Mouse (Mus musculus): Measurements from ENCODE around the gene Arsg. TPM values are rescaled to one million over a fixed set of nuclear protein-coding genes. Genes with fewer than 3 reads are reported as not detected.
A peak's percentile ranks its signal among the peaks of the same experiment; 100 is the strongest.

The Arsg gene
- polyA plus RNA-seq, 1 experiment, result 3.7 TPM

- no peaks in the 10 kb centered on the region for H3K4me1 ChIP-seq (ENCODE audit: control insufficient read depth, insufficient read depth, insufficient read length, low read length)
- no peak overlapping the region for H3K4me3 ChIP-seq (ENCODE audit: insufficient read depth, low read depth, low read length)
- no peak overlapping the region for H3K27ac ChIP-seq (replicated peaks; ENCODE audit: low read depth, low read length)
Observed at GRCm38 (mm10) chr11:109535966-109536365, 62.8 kb downstream of the Arsg start.

GRCm38 (mm10) chr11:109536939-109537338 lies 63.8 kb downstream of the Arsg start:
- Histone ChIP-seq H3K4me3 (ENCODE audit: insufficient read depth, low read depth, low read length) (no peak overlapping the region), H3K4me1 (ENCODE audit: control insufficient read depth, insufficient read depth, insufficient read length, low read length) (no peaks in the 10 kb centered on the region), H3K27ac (replicated peaks; ENCODE audit: low read depth, low read length) (no peak overlapping the region)

- Histone ChIP-seq H3K4me1 (ENCODE audit: control insufficient read depth, insufficient read depth, insufficient read length, low read length) (no peaks in the 10 kb centered on the region), H3K4me3 (ENCODE audit: insufficient read depth, low read depth, low read length) (no peak overlapping the region), H3K27ac (replicated peaks; ENCODE audit: low read depth, low read length) (no peak overlapping the region)
Observed at GRCm38 (mm10) chr11:109539290-109539689, 66.1 kb downstream of the Arsg start.

- no peaks in the 10 kb centered on the region for H3K4me1 ChIP-seq (ENCODE audit: control insufficient read depth, insufficient read depth, insufficient read length, low read length)
- H3K27ac ChIP-seq (replicated peaks; ENCODE audit: low read depth, low read length), result no peak overlapping the region
- H3K4me3 ChIP-seq (ENCODE audit: insufficient read depth, low read depth, low read length), result no peak overlapping the region
Observed at GRCm38 (mm10) chr11:109543466-109543865, 70.3 kb downstream of the Arsg start.

- no peak overlapping the region for H3K27ac ChIP-seq (replicated peaks; ENCODE audit: low read depth, low read length)
- no peak overlapping the region for H3K4me3 ChIP-seq (ENCODE audit: insufficient read depth, low read depth, low read length)
- H3K4me1 ChIP-seq (ENCODE audit: control insufficient read depth, insufficient read depth, insufficient read length, low read length), result no peaks in the 10 kb centered on the region
Observed at GRCm38 (mm10) chr11:109544432-109544831, 71.3 kb downstream of the Arsg start.

- Histone ChIP-seq H3K4me3 (ENCODE audit: insufficient read depth, low read depth, low read length) (no peak overlapping the region), H3K27ac (replicated peaks; ENCODE audit: low read depth, low read length) (no peak overlapping the region), H3K4me1 (ENCODE audit: control insufficient read depth, insufficient read depth, insufficient read length, low read length) (no peaks in the 10 kb centered on the region)
Observed at GRCm38 (mm10) chr11:109545265-109545664, 72.1 kb downstream of the Arsg start.

- Histone ChIP-seq H3K4me3 (ENCODE audit: insufficient read depth, low read depth, low read length) (no peak overlapping the region), H3K27ac (replicated peaks; ENCODE audit: low read depth, low read length) (no peak overlapping the region), H3K4me1 (ENCODE audit: control insufficient read depth, insufficient read depth, insufficient read length, low read length) (no peaks in the 10 kb centered on the region)
Observed at GRCm38 (mm10) chr11:109545700-109546143, 72.5 kb downstream of the Arsg start.

- no peaks in the 10 kb centered on the region for H3K4me1 ChIP-seq (ENCODE audit: control insufficient read depth, insufficient read depth, insufficient read length, low read length)
- H3K4me3 ChIP-seq (ENCODE audit: insufficient read depth, low read depth, low read length), result no peak overlapping the region
- H3K27ac ChIP-seq (replicated peaks; ENCODE audit: low read depth, low read length), result no peak overlapping the region
Observed at GRCm38 (mm10) chr11:109546305-109547001, 73.3 kb downstream of the Arsg start.

- no peaks in the 10 kb centered on the region for H3K4me1 ChIP-seq (ENCODE audit: control insufficient read depth, insufficient read depth, insufficient read length, low read length)
- no peak overlapping the region for H3K4me3 ChIP-seq (ENCODE audit: insufficient read depth, low read depth, low read length)
- no peak overlapping the region for H3K27ac ChIP-seq (replicated peaks; ENCODE audit: low read depth, low read length)
Observed at GRCm38 (mm10) chr11:109547652-109548051, 74.5 kb downstream of the Arsg start.

GRCm38 (mm10) chr11:109549599-109550290 lies 76.6 kb downstream of the Arsg start:
- Histone ChIP-seq H3K4me3 (ENCODE audit: insufficient read depth, low read depth, low read length) (no peak overlapping the region), H3K27ac (replicated peaks; ENCODE audit: low read depth, low read length) (no peak overlapping the region), H3K4me1 (ENCODE audit: control insufficient read depth, insufficient read depth, insufficient read length, low read length) (no peaks in the 10 kb centered on the region)

GRCm38 (mm10) chr11:109553921-109554320 lies 80.7 kb downstream of the Arsg start:
- H3K4me3 ChIP-seq (ENCODE audit: insufficient read depth, low read depth, low read length), result no peak overlapping the region
- H3K4me1 ChIP-seq (ENCODE audit: control insufficient read depth, insufficient read depth, insufficient read length, low read length), result peaks cover 2% of the 10 kb centered on the region; the same call in 1 of the 2 replicates
- no peak overlapping the region for H3K27ac ChIP-seq (replicated peaks; ENCODE audit: low read depth, low read length)

- Histone ChIP-seq H3K27ac (replicated peaks; ENCODE audit: low read depth, low read length) (no peak overlapping the region), H3K4me3 (ENCODE audit: insufficient read depth, low read depth, low read length) (no peak overlapping the region), H3K4me1 (ENCODE audit: control insufficient read depth, insufficient read depth, insufficient read length, low read length) (peaks cover 2% of the 10 kb centered on the region; the same call in 1 of the 2 replicates)
Observed at GRCm38 (mm10) chr11:109554443-109554842, 81.3 kb downstream of the Arsg start.

- Histone ChIP-seq H3K4me1 (ENCODE audit: control insufficient read depth, insufficient read depth, insufficient read length, low read length) (peaks cover 2% of the 10 kb centered on the region; the same call in 1 of the 2 replicates), H3K27ac (replicated peaks; ENCODE audit: low read depth, low read length) (no peak overlapping the region), H3K4me3 (ENCODE audit: insufficient read depth, low read depth, low read length) (no peak overlapping the region)
Observed at GRCm38 (mm10) chr11:109556130-109556529, 83.0 kb downstream of the Arsg start.

GRCm38 (mm10) chr11:109557419-109557818 lies 84.2 kb downstream of the Arsg start:
- H3K27ac ChIP-seq (replicated peaks; ENCODE audit: low read depth, low read length), result no peak overlapping the region
- H3K4me1 ChIP-seq (ENCODE audit: control insufficient read depth, insufficient read depth, insufficient read length, low read length), result peaks cover 2% of the 10 kb centered on the region; the same call in 1 of the 2 replicates
- no peak overlapping the region for H3K4me3 ChIP-seq (ENCODE audit: insufficient read depth, low read depth, low read length)

- H3K4me3 ChIP-seq (ENCODE audit: insufficient read depth, low read depth, low read length), result no peak overlapping the region
- peaks cover 2% of the 10 kb centered on the region; the same call in 1 of the 2 replicates for H3K4me1 ChIP-seq (ENCODE audit: control insufficient read depth, insufficient read depth, insufficient read length, low read length)
- 0 out of 2 replicates have a peak overlapping the region, but pooled peaks have one; percentile 5 for H3K27ac ChIP-seq (replicated peaks; ENCODE audit: low read depth, low read length)
Observed at GRCm38 (mm10) chr11:109559241-109559640, 86.1 kb downstream of the Arsg start.

Measured in brown adipose tissue, adult 24 weeks (tissue).